Mouse (Mus musculus) embryonic stem cell, embryonic (primary cell): ENCODE measurements around the gene Emp3.

Experiments used
- CTCF ChIA-PET, 4 experiments: fragments of 300-600 bp in 2 of 4; fragments of 350-600 bp in 2 of 4; sonication (Branson Sonifier 250); formaldehyde crosslinking; loops; one replicate each; lab custom pipeline; 2022; ENCODE audit warnings: inconsistent platforms in 2 of 4; lab: Charles Lee
- POLR2A ChIA-PET, 4 experiments: fragments of 300-600 bp in 2 of 4; fragments of 350-600 bp in 2 of 4; sonication (Branson Sonifier 250); formaldehyde crosslinking; loops; one replicate each; lab custom pipeline; 2022; ENCODE audit warnings: antibody characterized with exemption in 4 of 4, inconsistent platforms in 1 of 4; lab: Charles Lee

Gene Emp3

DNA sequence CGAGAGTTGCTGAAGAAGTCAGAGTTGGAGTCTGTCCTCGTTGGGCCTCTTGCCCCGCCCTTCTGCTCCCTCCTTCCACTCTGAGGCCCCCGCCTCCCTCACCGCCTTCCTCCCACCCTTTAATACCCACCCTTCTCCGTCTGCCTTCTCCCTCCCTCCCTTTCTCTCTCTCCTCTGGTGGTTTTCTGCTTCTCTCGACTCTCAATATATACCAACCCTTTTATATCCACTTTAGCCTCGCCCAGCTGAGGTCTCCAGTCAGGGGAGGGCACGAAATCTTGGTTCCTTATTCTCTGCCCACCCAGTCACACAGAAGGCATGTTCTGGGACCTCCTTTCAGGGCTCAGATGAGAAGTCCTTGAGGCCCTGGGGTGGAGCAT, at the start of gene Emp3:
Gene Emp3 (minus strand): TSS at position 163 of the 380 bp plus-strand sequence.
- ChIA-PET POLR2A (interaction anchor here in 3 of 4 experiments (0.6 to 3.1 kb wide), 12 partner anchors 9 to 1735 kb away, joined by 3 to 26 read pairs (median 5); partner anchors contain the start of genes Kdelr1 (in 2 of the 3), Sphk2 (in 2 of the 3), Syngr4 (in 2 of the 3) and Tmem143 (in 2 of the 3)), CTCF (no interaction called here)

DNA sequence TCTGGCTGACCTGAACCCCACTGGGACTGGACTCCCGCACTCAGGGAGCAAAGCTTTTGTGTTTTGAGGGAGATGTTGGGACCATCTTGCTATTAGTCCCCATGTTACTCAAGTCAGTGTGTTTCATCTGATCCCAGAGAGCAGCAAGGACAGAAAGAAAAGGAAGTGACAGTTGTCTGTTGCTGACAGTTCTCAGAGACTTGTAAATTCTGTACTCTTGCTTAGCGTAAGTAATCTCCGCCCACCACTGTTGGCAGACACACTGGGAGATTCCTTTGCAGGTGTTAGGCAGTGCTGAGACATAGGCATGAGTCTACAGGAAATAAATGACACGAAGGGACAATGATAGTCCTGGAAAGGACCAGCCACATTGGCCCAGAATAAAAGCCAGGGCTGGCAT, 35.4 kb upstream of the Emp3 start:
- ChIA-PET CTCF (no interaction called here), POLR2A (no interaction called here)

DNA sequence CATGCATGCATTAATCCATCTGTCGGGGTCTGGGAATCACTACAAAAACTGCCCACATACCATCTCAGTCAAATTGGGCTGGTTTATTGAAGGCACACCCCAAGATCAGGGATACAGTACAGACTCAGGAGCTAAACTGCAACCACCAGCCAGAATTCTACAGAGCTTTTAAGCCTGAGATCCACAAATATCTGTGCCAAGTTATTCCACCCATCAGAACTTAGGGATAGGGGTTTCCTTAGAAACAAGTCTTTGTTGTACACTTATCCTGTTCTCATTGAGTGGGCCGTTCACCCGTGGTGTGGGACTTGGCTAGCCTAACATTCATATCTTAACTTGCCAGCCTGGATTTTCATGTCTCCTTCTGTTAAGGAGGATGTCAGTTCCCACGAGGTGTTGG, 27.9 kb upstream of the Emp3 start:
- POLR2A ChIA-PET: interaction anchor here in 1 of 4 experiments (2.9 kb wide), 1 partner anchor 24 kb away, joined by 13 read pairs; no protein-coding TSS in a partner anchor
- CTCF ChIA-PET: interaction anchor here in 1 of 4 experiments (0.6 kb wide), 1 partner anchor 84 kb away, joined by 3 read pairs; no protein-coding TSS in a partner anchor

DNA sequence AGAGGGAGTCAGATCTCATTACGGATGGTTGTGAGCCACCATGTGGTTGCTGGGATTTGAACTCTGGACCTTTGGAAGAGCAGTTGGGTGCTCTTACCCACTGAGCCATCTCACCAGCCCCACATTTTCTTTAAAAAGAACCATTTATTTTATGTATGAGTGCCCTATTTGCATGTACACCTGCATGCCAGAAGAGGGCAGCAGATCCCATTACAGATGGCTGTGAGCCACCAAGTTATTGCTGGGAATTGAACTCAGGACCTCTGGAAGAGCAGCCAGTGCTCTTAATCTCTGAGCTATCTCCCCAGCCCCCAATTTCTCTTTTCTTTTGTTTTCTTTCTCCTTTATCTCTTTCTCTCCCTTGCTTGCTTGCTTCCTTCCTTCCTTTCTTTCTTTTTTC, 22.1 kb upstream of the Emp3 start:
- POLR2A ChIA-PET: interaction anchor here in 2 of 4 experiments (0.6 to 1.3 kb wide), 3 partner anchors 19 to 90 kb away, joined by 3 to 4 read pairs (median 3); partner anchors contain the start of gene Nomo1 (in 1 of the 2)
- CTCF ChIA-PET: interaction anchor here (0.6 to 1.2 kb wide), 13 partner anchors 14 to 605 kb away, joined by 3 to 10 read pairs (median 3); partner anchors contain the start of genes Syngr4 (in 1 of the 4) and Tmem143 (in 1 of the 4)

DNA sequence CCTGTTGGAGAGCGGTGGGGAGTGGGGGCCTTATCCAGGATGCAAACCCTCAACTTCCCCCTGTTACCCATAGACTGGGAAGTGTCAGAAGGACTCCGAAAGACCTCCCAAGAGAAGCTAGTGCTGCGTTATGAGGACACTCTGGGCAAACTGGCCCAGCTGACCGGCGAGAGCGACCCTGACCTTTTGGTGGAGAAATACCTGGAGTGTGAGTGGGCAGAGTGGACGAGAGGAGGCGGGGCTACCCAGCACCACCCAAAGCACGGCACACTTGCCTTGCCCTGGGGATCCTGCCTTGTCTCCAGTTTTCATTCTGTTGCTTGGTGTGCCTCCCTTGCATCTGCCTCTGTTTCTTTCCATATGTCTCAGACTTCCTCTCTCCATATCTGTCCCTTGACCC, 20.8 kb upstream of the Emp3 start:
- POLR2A ChIA-PET: interaction anchor here in 3 of 4 experiments (0.7 to 1.8 kb wide), 4 partner anchors 17 to 144 kb away, joined by 3 to 5 read pairs (median 4); partner anchors contain the start of gene Ccdc114 (in 1 of the 3)
- CTCF ChIA-PET: interaction anchor here (0.5 to 1.8 kb wide), 10 partner anchors 18 to 277 kb away, joined by 3 to 15 read pairs (median 4); partner anchors contain the start of gene Ccdc114 (in 1 of the 4)

DNA sequence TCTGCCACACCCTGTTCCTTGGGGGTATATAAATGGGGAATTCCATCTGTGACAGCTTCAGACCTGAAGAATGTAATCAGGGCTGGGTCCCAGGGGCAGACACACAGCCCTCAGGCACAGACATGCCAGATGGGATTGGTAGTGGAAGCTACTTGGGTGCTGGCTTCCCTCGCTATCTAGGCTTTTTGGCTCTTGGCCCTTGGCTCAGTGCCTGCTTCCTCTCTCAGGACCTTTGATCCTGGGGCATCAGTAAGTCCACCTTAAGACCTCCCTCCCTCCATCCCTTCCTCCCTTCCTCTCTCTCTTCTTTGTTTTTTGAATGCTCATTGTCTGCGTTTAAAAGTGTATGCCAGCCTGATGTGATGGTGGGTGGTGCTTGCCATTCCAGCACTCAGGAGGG, 18.6 kb upstream of the Emp3 start:
- CTCF ChIA-PET: interaction anchor here in 1 of 4 experiments (1.0 to 1.5 kb wide), 2 partner anchors 16 to 63 kb away, joined by 3 read pairs; partner anchors contain the start of gene Ccdc114
- POLR2A ChIA-PET: interaction anchor here in 2 of 4 experiments (0.5 to 0.6 kb wide), 2 partner anchors 43 to 132 kb away, joined by 3 read pairs; partner anchors contain the start of genes Syngr4 (in 1 of the 2) and Tmem143 (in 1 of the 2)

DNA sequence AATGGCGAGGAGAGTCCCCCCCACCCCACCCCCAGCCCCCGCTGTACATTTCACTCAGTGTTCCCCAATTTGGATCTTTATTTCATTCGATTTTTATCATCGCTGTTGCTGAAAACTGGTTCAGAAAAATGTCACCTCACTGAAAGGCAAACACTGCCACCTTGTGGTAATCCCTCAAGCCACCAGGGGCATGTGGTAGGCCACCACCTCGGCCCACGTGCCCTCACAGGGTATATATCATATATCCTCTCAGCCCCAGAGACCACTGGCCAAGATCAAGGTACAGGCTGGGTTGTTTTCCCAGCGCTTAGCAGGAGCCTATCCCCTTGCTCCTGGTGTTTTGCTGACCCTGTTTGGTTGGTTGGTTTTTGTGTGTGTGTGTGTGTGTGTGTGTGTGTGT, 13.9 kb upstream of the Emp3 start:
- CTCF ChIA-PET: interaction anchor here (0.5 to 2.3 kb wide), 12 partner anchors 10 to 667 kb away, joined by 3 to 11 read pairs (median 4); partner anchors contain the start of gene Kdelr1 (in 1 of the 4)
- POLR2A ChIA-PET: interaction anchor here in 1 of 4 experiments (0.6 to 2.4 kb wide), 6 partner anchors 16 to 193 kb away, joined by 3 to 8 read pairs (median 4); partner anchors contain the start of gene Syngr4

DNA sequence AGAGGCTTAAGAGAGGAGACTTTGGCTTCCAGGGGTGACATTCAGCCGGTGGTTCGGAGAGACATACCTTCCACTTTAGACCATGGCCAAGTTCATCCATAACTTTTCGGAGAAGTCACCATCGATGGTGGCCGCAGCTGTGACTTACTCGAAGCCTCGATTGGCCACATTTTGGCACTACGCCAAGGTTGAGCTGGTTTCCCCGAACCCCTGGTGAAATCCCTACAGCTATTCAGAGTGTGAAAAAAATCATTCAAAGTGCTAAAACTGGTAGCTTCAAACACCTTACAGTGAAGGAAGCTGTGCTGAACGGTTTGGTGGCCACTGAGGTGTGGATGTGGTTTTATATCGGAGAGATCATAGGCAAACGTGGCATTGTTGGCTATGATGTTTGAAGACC, 12.6 kb upstream of the Emp3 start:
- ChIA-PET CTCF (interaction anchor here (0.6 to 2.0 kb wide), 7 partner anchors 15 to 767 kb away, joined by 3 to 7 read pairs (median 4); partner anchors contain the start of gene Kdelr1 (in 2 of the 4)), POLR2A (interaction anchor here in 2 of 4 experiments (0.6 kb wide), 2 partner anchors 198 to 947 kb away, joined by 3 read pairs; partner anchors contain the start of gene Prmt1 (in 1 of the 2))

DNA sequence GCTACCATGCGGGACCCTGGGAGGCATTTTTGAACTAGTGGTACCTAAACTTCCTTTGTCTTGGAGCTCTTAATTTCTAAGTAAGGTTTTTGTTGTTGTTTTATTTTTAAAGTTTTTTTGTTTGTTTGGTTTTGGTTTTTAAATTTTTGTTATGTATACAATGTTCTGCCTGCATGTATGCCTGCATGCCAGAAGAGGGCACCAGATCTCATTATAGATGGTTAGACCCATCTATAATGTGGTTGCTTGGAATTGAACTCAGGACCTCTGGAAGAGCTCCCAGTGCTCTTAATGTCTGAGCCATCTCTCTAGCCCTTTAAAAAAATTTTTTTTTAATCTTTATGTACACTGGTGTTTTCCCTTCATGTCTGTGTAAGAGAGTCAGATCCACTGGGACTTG, 8.5 kb upstream of the Emp3 start:
- CTCF ChIA-PET: interaction anchor here in 3 of 4 experiments (0.6 to 2.1 kb wide), 8 partner anchors 11 to 1000 kb away, joined by 3 to 12 read pairs (median 6); partner anchors contain the start of gene Kdelr1 (in 1 of the 3)
- POLR2A ChIA-PET: interaction anchor here in 2 of 4 experiments (0.8 to 1.8 kb wide), 12 partner anchors 11 to 289 kb away, joined by 3 to 5 read pairs (median 4); partner anchors contain the start of genes Kdelr1 (in 1 of the 2), Spaca4 (in 1 of the 2), Sphk2 (in 1 of the 2) and Syngr4 (in 1 of the 2)

DNA sequence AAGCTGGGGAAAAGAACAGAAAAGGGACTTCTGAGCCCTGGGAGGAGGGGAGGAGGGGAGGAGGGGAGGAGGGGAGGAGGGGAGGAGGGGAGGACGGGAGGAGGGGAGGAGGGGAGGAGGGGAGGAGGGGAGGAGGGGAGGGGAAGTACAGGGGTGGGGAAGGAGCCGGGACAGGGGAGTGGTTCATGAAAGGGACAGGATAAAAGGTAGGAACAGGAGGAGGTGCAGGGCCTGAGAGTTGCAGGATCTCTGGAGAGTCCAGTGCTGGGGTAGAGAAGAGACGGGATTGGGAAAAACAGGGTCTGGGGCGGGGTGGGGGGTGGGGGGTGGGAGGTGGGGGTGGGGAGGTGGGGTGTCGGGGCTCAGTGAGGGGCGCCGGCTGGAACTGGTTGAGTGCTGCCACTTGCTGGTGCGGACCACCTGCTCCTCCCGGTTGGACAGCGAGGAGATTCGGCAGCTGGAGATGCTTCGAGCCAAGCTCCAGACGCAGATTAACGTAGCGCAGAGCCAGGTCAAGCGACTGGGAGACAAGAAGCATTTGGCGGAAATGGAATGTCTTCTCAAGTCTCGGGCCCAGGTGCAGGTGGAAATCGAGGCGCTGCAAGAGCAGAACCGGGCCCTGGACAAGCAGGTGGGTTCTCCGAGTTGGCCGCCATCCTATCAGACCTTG, 7.6 kb upstream of the Emp3 start:
- POLR2A ChIA-PET: interaction anchor here in 3 of 4 experiments (0.5 to 1.8 kb wide), 17 partner anchors 11 to 300 kb away, joined by 3 to 5 read pairs (median 3); partner anchors contain the start of genes Kdelr1 (in 1 of the 3), Spaca4 (in 1 of the 3) and Sphk2 (in 1 of the 3)
- CTCF ChIA-PET: interaction anchor here (0.6 to 2.0 kb wide), 12 partner anchors 10 to 1540 kb away, joined by 3 to 12 read pairs (median 4); partner anchors contain the start of genes Kdelr1 (in 2 of the 4) and Gys1 (in 1 of the 4)

DNA sequence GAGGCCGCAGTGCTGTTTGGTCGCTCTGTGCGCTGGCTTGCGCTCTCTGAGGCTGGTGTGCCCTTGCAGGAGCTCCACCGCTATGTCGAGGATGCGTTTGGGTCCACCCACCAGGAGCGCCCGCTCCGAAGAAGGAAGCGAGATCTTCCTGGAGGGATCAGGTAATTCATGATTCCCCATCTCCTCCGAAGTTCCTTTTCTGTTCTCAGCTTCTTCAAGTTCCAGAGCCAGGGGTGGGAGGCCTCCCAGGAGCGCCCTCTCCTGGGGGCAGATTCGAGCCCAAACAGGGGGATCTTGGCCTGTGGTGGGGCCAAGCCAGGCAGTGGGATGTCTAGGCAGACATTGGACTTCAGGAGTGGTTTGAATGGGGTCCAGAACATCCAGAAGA, 3.2 kb upstream of the Emp3 start:
- CTCF ChIA-PET: interaction anchor here (0.5 to 1.7 kb wide), 41 partner anchors 8 to 452 kb away, joined by 3 to 22 read pairs (median 3); partner anchors contain the start of genes Kdelr1 (in 3 of the 4), Cyth2 (in 2 of the 4), Lmtk3 (in 1 of the 4) and Myod1 (in 1 of the 4)
- POLR2A ChIA-PET: interaction anchor here in 3 of 4 experiments (0.6 to 2.1 kb wide), 44 partner anchors 8 to 398 kb away, joined by 3 to 40 read pairs (median 4); partner anchors contain the start of genes Kdelr1 (in 3 of the 3), Sphk2 (in 3 of the 3), Syngr4 (in 3 of the 3) and Tmem143 (in 3 of the 3)

DNA sequence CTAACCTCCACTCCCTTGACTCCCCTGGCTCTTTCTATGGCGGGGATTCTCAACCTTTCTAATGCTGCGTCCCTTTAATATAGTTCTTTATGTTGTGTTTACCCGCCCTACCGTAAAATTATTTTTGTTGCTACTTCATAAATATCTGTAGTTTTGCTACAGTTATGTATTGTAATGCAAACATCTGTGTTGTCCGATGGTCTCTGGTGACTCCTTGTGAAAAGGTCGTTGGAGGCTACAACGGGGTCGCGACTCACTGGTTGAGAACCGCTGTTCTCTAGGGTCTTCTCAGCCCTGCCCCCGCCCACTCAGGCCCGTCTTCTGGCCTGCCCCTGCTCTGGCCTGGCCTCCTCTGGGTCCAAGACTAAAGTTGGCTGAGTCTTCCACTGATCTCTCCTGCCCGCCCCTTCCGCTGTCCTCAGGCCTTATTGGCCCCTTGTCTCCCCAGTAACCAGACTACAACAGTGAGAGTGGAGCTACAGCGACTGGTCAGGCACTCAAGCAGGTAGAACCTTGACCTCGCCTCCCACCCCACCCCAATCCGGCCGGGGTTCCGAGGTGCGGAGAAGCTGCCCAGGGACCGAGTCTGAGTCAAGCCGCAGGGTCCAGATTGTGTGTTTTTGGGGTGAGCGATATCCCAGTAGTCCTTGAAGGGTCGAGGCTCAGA, 2.7 kb upstream of the Emp3 start, which contains the start of gene Ccdc114:
Gene Ccdc114 (plus strand): TSS at position 311 of the 667 bp plus-strand sequence.
- POLR2A ChIA-PET: interaction anchor here in 3 of 4 experiments (0.6 to 2.1 kb wide), 43 partner anchors 8 to 398 kb away, joined by 3 to 40 read pairs (median 4); partner anchors contain the start of genes Kdelr1 (in 3 of the 3), Sphk2 (in 3 of the 3), Syngr4 (in 3 of the 3) and Tmem143 (in 3 of the 3)
- CTCF ChIA-PET: interaction anchor here (0.6 to 1.7 kb wide), 40 partner anchors 7 to 278 kb away, joined by 3 to 22 read pairs (median 3); partner anchors contain the start of genes Kdelr1 (in 3 of the 4), Cyth2 (in 2 of the 4), Lmtk3 (in 1 of the 4) and Nomo1 (in 1 of the 4)

DNA sequence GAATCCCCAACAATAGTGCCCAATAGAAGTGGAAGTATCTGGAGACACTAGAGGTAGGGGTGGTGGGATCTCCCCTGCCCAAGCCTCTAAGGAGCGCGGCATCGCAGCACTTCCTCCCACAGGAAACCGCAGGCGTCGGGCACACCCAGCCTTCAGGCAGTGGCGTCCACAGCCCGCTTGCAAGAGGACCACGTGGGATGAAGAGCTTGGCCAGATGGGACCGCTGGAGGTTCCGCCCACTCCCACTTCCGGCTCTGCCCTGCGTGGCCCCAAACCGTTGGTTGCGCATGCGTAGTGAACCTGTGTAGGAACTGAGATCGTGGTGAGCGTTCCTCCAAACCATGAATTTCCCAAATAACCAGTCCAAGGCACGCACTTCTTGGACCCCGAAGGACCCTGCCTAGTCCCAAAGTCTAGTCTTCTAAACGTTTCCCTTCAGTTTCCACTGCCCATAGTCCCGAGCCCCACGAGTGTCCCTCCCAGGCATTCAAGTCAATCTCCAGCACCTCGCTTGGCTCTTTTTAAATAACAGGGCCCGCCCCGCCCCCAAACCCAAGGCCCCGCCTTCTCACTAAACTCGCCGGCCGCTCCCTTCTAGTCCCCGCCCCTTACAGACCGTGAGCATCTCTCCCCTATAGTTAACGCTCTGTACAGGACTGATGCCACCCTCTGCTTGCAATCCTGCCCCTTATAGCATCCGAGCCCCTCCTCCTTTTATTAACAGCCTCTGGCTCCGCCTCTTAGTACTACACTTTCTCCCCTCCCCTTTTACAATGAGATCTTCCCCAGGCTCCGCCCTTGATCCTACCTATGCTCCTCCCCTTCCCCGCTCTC, 1.9 kb upstream of the Emp3 start:
- ChIA-PET CTCF (interaction anchor here in 3 of 4 experiments (0.8 to 1.7 kb wide), 19 partner anchors 14 to 203 kb away, joined by 3 to 22 read pairs (median 4); partner anchors contain the start of genes Kdelr1 (in 2 of the 3), Lmtk3 (in 1 of the 3), Syngr4 (in 1 of the 3) and Tmem143 (in 1 of the 3)), POLR2A (interaction anchor here (0.6 to 3.1 kb wide), 33 partner anchors 9 to 397 kb away, joined by 3 to 40 read pairs (median 5); partner anchors contain the start of genes Cyth2 (in 3 of the 4), Sphk2 (in 3 of the 4), Syngr4 (in 3 of the 4) and Tmem143 (in 3 of the 4))

DNA sequence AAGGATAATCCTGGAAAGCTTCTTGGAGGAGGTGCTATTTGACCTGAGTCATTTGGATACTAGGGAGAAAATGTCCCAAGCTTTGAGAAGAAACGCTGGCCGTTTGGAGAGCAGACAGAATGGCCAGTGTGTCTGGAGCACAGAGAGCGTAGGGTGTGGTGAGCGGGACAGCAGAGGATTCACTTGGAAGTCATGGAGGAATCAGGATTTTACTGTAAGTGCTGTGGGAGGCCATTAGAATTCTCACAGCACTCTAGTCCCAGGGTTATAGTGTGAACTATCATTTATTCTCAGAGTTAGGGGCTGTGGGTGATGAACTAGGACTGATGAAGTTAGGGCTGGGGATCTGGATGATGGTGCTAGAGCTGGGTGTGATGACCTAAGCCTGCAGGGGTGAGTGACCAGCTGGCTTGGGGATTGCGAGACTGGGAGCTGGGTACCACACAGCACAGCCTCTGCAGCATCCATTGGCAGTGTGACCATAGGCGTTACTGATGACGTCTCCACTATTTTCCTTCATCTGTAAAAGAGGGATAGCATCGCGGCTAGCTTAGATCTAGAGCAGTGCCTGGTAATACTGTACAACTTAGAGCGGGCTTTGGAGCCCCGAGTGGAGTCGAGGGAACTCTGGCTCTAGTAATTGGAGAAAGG, 871 bp upstream of the Emp3 start:
- POLR2A ChIA-PET: interaction anchor here in 3 of 4 experiments (0.5 to 3.1 kb wide), 20 partner anchors 13 to 266 kb away, joined by 3 to 26 read pairs (median 4); partner anchors contain the start of genes Sphk2 (in 3 of the 3), Kdelr1 (in 2 of the 3), Syngr4 (in 2 of the 3) and Tmem143 (in 2 of the 3)
- CTCF ChIA-PET: interaction anchor here in 2 of 4 experiments (0.8 to 1.2 kb wide), 2 partner anchors 49 to 202 kb away, joined by 3 to 4 read pairs; partner anchors contain the start of gene Kdelr1 (in 1 of the 2)
